Mouse (Mus musculus): ENCODE results near the gene Gm8879. TPM values are rescaled to one million over a fixed set of nuclear protein-coding genes. Genes with fewer than 3 reads are reported as not detected.

Gm8879 gene
- total RNA-seq (2023), result not detected

GRCm38 (mm10) chr5:11127334-11127733, at the start of gene Gm8879:
TSS of gene Gm8879 (plus strand) at chr5:11127634.

Other genes starting within 250 kb of the Gm8879 start
- gene Gm8871, start 179.8 kb upstream of the Gm8879 start, total RNA-seq (2023), result not detected
- not detected for gene Gm8857, start 179.8 kb upstream of the Gm8879 start, total RNA-seq (2023)
- not detected for gene Gm5861, start 55.4 kb downstream of the Gm8879 start, total RNA-seq (2023)
- not detected for gene Gm8890, start 128.4 kb downstream of the Gm8879 start, total RNA-seq (2023)
- not detected for gene Speer1, start 213.9 kb downstream of the Gm8879 start, total RNA-seq (2023)

Data from T-cell, adult 66 days (primary cell).